Mouse (Mus musculus) kidney, adult 2 months (tissue): ENCODE measurements at regions not wholly inside any gene's neighbourhood (a gene's known extent, or its start where the extent isn't known, plus 50 kb on each side); places are given as distances from the start of the nearest gene placed in this dataset.

Experiments
- CTCF ChIP-seq: fragments of 200-500 bp; conservative IDR thresholded peaks from 2 replicates; pipeline ENCODE4 v1.5.1; 2011; ENCODE audit warnings: low read depth, mild to moderate bottlenecking, control low read depth, low read length, moderate library complexity, mixed read lengths; ENCODE audit not compliant: insufficient read depth, insufficient read length
- POLR2A ChIP-seq: fragments of 200-500 bp; IDR thresholded peaks from one replicate; pipeline ENCODE4 v1.6.1; 2011; ENCODE audit warnings: low read depth, low read length, control low read depth

- TF ChIP-seq CTCF (no peak), POLR2A (no peak)
These were observed 427.0 kb downstream of the Med13l start for GRCm38 (mm10) chr5:118987376-118988000.
